Mouse (Mus musculus) natural killer cell, adult 2 months (primary cell): Measurements from ENCODE around the gene Usp49.
"Not testable (repeated sequence)": the region's sequence is repeated elsewhere in the genome, so short reads cannot be mapped to it uniquely, and the experiment has no call there.

Experiments used
- DNase-seq, 2 experiments: peaks; one replicate each; pipeline ENCODE4 v3.0.0; 2022; ENCODE audit warnings: low spot score in 2 of 2

Gene Usp49

GRCm38 (mm10) chr17:47609182-47609581, 21.3 kb upstream of the Usp49 start:
- DNase-seq, result no peak

- DNase-seq, result peak; percentile 96
These were observed 19.4 kb upstream of the Usp49 start, which contains the start of the genes Bysl, Med20 and Gm20517 for GRCm38 (mm10) chr17:47610849-47611660. Gene Bysl, minus strand, starts transcription at chr17:47611492. Gene Med20, plus strand, starts transcription at chr17:47611582. Gene Gm20517, plus strand, starts transcription at chr17:47611589.

GRCm38 (mm10) chr17:47611661-47611982, 18.9 kb upstream of the Usp49 start:
- no peak for DNase-seq

- peak in 1 of 2 experiments; percentile 42 for DNase-seq
These were observed 16.5 kb upstream of the Usp49 start for GRCm38 (mm10) chr17:47614018-47614417.

- no peak for DNase-seq
These were observed 14.4 kb upstream of the Usp49 start for GRCm38 (mm10) chr17:47616119-47616518.

GRCm38 (mm10) chr17:47616652-47617051, 13.8 kb upstream of the Usp49 start:
- DNase-seq, result no peak

- no peak for DNase-seq
These were observed 12.7 kb upstream of the Usp49 start for GRCm38 (mm10) chr17:47617605-47618307.

GRCm38 (mm10) chr17:47618556-47619311, 11.8 kb upstream of the Usp49 start:
- no peak for DNase-seq

GRCm38 (mm10) chr17:47622912-47623554, 7.5 kb upstream of the Usp49 start:
- no peak for DNase-seq

- DNase-seq, result not testable (repeated sequence)
These were observed 5.9 kb upstream of the Usp49 start for GRCm38 (mm10) chr17:47624572-47624971.

GRCm38 (mm10) chr17:47625088-47625487, 5.4 kb upstream of the Usp49 start:
- no peak for DNase-seq

GRCm38 (mm10) chr17:47626031-47626430, 4.5 kb upstream of the Usp49 start:
- no peak for DNase-seq

GRCm38 (mm10) chr17:47627791-47628190, 2.7 kb upstream of the Usp49 start:
- no peak for DNase-seq

- DNase-seq, result peak; percentile 85 to 92
These were observed 1.4 kb upstream of the Usp49 start for GRCm38 (mm10) chr17:47628851-47629676.

- peak; percentile 5 for DNase-seq
These were observed 493 bp upstream of the Usp49 start for GRCm38 (mm10) chr17:47629717-47630677.

GRCm38 (mm10) chr17:47632181-47632840, 1.8 kb downstream of the Usp49 start:
- DNase-seq, result no peak

- DNase-seq, result no peak
These were observed 3.7 kb downstream of the Usp49 start for GRCm38 (mm10) chr17:47633999-47634770.

GRCm38 (mm10) chr17:47642992-47643391, 12.5 kb downstream of the Usp49 start:
- DNase-seq, result no peak
